Mouse (Mus musculus): ENCODE results near the gene Nfkbil1.

Gene Nfkbil1

DNA sequence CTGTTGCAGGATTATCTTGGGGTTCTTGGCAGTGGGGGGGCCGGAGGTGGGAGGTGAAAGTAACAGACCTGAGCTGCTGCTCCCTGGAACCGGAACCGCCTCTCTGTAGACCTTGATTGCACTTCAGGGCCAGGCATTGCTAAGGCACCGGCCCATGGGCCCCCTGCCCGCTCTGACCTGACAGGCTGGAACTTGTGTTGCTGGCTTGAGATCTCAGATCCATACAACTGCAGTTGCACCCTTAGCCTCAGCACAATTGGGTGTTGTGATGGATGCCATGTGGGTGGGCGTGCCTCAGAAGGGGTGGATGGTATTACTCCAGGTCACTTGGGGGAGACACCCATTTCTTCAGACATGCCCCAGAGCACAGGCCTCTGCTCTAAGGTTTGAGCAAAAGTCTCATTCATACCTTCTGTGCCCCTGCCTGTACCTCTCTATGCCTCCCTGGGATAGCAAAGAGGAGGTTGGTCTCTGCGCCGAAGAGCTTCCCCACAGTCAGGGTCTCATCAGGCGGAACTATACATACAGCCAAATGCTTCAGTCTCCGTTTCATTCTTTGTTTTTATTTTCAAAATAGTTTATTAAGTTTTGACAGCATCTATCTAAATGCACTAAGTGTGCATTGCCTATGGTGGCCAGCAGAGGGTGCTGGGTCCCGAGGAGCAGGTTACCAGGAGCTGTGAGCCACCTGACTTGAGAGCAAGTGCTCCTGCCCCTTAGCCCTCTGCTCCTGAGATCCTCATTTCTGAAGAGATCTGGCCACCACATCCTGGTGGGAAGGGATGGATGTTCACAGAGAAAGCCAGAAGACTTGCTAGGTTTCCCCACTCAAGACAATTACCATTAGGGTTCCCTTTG, 18.9 kb upstream of the Nfkbil1 start:
- DNase-seq (ENCODE audit: low spot score): peak; percentile 81

DNA sequence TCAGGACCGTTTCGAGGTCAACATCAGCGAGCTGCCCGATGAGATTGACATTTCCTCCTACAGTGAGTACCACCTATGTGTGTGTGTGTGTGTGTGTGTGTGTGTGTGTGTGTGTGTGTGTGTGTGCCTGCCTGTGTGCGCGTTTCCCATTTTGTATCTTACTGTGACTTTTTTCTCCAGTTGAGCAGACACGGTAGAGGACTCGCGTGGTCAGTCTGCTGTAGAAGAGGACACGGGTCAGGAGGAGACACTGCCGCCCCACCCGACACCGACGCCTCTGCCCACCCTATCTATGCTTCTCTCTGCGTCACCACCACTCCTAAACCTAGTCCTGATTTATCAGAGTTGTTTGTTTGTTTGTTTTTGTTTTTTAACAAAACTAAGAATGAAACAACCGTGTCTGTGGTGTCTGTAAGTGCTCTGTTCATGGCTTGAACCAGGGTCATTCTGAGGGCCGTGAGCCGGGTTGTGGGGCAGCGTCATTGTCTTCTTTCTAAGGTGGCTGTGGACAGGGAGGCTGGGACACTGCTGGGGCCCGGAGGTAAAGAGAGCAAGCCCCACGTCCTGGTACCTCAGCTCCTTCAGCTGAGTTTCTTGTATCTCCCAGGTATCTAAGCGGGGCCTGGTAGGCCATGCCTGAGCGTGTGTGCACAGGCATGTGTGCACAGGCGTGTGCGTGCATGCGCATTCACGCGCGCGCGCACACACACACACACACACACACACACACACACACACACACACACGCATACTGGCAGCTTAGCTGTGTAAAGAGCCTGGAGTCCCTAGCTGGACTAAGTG, 17.9 kb upstream of the Nfkbil1 start:
- no peak for DNase-seq (ENCODE audit: low spot score)

DNA sequence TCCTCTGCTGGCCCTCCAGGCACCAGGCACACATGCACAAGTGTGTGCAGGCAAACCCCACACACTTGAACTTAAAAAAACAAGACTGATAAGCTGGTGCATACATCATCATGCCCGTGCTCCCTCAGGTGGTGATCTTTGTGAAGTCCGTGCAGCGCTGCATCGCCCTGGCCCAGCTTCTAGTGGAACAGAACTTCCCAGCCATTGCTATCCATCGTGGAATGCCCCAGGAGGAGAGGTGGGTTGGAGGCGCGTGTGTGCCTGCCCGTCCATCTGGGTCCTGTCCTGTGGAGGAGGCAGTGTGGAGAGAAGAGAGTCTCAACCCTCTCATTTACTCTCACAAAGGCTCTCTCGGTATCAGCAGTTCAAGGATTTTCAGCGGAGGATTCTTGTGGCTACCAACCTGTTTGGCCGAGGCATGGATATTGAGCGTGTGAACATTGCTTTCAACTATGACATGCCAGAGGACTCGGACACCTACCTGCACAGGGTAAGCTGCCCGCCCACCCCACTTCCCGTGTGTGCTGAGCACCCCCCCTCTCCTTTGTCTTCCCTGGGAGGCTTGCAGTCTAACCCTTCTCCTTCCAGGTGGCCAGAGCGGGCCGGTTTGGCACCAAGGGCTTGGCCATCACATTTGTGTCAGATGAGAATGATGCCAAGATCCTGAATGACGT, 17.2 kb upstream of the Nfkbil1 start:
- DNase-seq (ENCODE audit: low spot score): no peak

DNA sequence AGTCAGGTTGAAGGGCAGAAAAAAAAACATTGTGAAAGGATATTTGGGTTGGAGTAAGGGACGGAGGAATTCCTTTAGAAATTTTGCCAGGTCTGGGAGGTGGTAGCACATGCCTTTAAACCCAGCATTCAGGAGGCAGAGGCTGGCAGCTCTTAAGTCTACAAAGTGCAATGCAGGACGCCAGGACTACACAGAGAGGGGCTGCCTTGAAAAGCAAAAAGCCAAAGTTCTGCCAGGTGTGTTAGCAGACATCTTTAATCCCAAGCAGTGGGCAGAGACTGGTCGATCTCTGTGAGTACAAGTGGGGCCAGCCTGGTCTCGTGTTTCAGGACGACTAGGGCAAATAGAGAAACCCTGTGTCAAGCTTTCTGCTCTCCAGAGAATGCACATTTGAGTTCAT, 16.4 kb upstream of the Nfkbil1 start:
- DNase-seq (ENCODE audit: low spot score): no peak

DNA sequence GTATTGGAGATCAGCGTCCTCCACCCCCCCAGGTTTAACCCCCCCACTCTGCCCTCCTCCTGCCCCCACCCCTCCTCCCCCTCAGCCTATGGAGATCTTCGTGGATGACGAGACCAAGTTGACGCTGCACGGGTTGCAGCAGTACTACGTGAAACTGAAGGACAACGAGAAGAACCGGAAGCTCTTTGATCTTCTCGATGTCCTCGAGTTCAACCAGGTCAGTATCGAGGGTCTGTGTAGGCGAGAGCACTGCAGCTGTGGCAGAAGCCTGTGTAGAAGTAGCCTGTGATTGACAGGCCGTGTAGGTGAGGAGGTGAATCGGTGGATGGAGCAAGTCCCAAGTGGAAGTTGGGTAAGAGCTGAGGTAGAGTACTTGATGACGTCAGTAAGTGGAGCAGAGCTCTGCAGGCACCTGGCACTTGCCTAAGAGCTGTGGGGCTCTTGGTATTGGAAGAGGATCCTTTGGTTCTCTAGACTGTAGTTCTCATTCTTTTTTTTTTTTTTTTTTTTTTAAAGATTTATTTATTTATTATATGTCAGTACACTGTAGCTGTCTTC, 15.6 kb upstream of the Nfkbil1 start:
- DNase-seq (ENCODE audit: low spot score): no peak

DNA sequence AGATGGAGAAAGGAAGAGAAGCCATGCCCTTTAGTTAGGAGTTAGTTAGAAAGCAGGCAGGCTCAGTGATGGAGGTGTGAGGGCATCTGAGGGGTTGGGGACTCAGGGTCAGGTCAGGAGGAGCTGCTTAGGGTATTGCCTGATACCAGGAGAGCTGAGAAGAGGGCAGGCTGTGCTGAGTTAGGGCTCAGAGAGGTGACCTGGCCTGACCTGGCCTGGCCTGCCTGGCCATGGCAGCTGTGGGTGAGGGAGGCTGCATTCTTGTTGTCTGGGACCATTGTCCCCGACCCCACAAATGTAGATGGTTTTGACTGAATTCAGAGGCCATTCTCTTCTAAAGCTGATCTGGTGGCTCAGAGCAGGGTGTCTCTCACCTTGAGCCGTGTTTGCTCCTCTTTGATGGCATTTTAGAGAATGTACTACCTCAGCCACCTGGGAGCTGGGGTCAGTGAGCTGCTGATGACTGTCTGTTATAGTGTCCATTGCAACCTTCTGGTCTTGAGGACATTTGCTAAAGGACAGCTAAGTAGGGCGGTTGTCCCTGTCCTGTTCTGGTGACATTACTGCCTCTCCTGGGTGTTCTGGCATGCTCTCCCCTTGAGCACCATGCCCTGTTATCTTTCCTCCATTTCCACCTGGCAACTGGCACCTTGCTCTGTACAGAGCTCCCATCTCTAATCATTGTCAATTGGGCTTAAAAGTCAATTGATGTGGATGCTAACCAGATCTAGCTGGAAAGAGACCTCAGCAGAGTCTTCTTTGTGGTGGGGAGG, 14.9 kb upstream of the Nfkbil1 start:
- DNase-seq (ENCODE audit: low spot score): no peak

DNA sequence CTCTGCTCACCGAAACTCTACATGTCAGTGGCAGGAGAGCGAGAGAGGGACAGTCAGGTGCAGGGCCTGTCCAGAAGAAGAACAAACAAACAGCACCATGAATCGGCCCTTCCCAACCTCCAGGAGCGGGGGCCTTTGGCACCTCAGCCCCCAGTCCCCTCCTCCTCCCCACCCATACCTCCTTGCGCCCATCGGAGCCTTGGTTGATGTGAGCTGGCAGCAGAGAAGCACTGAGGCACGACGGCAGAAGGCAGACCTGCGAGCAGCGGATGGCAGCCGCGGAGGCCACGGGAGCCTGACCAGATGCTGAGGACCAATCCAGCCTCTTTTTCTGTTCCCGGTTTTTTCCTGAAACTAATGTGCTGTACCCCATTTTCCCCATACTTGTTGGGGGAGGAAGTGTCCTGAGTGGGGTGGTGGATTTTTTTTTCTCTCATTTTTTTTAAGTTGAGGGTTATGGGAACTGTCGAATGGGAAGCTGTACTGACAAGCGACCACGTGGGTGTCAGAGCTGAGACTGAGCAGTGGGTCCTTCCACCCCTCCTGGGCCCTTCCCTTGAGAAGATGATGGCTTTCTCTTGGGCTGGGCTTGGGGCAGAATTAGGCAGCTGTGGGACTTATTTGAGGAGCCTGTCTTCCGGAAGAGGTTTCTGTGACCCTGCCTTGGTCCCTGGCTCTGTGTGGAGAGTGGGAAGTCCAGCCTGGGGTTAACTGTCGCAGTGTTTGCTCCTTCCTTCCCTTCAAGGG, 14.0 kb upstream of the Nfkbil1 start:
- DNase-seq (ENCODE audit: low spot score): no peak

DNA sequence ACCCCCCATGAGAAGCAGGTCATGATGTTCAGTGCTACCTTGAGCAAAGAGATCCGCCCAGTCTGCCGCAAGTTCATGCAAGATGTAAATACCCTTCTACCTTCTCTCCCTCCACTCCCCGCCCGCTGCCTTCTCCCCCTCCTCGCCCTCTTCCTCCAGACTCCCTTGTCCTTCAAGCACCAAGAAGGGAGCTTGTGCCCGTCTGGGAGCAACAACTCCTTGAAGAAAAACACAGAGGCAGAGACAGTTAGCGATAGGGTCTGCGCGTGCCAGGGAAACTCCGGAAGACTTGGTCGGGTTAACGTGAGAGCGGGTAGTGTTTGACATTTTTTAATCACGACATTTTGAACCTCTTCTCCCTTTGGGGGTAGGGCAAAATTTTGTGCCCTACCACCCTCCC, 13.4 kb upstream of the Nfkbil1 start:
- no peak for DNase-seq (ENCODE audit: low spot score)

DNA sequence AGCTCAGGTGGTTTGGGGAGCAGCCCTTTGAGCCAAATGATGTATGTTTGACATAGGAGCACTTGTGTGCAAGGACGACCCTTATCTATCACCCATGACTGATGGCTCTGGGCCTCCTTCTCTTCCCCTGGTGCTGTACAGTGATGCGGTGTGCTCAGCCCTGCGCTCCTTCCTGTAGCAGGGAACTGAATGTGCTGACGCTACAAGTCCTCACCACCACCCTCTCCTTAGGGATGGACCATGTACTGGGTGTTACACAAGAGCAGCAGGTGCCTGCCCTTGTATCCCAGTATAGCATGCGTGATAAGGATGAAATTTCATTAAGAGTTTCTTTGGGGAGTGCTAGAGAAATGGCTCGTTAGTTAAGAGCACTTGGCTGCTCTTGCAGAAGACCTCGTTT, 11.6 kb upstream of the Nfkbil1 start:
- no peak for DNase-seq (ENCODE audit: low spot score)

DNA sequence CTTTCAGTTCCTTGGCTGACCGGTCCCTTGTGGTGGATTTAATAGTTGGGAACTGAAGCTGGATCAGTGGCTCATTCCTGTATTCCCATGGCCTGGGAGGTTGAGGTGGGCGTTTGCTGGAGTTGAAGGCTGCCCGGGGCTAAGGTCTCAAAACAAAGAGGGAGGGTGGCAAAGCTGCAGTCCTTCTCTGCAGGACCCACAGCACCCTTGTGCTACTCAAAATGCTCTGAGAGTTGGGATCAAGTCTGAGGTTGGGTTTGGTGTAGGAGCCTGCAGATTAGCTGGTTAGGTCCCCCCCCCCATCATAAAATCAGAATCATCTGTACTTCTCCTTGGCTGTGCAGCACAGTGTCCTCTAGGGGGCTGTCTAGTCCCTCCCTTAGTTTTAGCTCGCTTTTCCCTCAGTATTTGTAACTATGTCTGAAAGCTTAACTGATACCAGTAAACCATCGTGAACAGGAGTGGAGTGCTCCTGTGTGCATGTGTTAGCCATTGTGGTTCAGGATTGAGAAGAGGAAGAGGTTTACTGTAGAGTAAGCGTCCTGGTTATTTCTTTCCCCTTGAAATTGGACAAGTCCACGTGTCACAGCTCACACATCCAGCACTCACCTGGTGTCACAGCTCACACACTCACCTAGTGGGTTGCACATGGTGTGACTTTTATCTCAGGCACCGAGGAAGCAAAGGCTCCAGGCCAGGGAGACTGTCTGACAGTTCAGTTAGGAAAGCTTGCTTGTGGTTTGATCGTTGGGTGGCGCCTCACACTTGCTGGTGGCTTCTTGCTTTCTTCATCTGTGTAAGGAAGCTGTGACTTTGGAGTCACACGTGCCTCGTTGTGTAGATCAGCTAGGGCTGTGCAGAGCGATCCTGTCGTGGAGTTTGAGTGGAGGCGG, 10.4 kb upstream of the Nfkbil1 start:
- no peak for DNase-seq (ENCODE audit: low spot score)

DNA sequence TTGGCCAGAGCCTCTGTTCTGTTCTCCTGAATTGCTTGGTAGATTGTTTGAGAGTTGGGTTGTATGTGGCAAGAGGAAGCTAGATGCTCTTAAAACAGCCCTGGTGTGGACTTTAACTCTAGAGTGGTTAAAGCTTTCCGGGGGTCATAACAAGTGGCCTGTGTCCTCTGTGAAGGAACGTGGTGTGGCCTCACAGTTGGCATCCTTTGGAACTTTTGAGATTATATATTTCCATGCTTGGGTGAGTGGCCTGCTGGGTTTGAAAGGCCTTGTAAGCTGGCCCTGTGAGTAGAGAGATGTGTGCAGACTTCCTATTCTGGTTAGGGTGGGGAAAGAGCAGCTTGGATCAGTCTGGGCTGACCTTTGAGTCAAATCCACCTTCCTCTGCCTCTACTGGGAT, 9.4 kb upstream of the Nfkbil1 start:
- no peak for DNase-seq (ENCODE audit: low spot score)

DNA sequence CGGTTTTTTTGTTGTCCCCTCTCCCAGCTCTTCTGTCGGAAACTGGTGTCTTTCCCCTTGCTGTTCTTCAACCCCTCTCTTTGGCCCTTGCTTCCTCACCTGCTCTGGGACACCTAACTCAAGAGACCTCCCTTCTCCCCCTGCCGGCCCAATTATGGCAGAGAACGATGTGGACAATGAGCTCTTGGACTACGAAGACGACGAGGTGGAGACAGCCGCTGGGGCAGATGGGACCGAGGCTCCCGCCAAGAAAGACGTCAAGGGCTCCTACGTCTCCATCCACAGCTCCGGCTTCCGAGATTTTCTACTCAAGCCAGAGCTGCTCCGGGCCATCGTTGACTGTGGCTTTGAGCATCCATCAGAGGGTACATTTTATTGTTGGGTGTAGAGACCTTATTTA, 7.5 kb upstream of the Nfkbil1 start:
- peak; percentile 73 for DNase-seq (ENCODE audit: low spot score)

DNA sequence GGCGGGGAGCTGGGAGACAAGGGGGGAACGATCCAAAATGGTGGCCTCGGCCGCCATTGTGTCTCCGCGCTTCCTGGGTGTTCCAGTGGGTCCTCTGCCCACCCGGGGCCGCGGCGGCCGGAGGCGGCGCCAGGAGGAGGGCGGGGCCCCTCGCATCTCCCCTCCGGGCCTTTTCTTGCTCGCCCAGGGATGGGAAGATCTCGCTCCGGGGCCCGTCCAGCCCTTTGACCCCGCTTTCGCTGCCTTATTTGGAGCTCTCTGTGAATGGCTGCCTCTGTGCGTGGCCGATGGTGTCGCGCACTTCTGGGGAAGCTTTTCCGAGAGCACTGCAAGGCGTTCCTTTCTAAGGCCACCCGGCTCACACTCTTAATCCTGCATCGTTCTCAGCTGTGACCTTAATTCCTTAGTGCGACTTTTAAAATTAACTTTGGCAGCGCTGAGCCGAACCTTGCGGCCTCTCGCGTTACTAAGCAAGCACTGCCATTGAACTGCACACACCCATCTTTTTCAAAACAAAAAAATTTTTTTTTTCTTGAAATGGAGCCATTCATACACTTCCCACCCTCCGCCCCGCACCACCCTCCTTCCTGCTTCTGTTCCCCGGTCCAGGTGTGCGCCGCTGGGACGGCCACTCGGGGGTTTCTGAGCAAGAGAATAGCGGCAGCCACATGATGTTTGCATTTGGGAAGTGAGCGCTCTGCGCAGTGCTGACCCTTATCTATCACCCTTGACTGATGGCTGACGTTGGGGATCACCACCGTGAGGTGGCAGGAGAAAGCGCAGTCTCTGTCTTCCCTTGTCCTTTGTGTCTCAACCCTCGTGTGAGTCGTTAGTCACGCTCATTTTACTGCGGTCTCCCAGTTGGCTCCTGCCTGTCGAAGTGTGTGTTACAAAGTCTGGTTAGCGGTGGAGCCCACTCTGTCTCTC, 6.7 kb upstream of the Nfkbil1 start:
- DNase-seq (ENCODE audit: low spot score): peak; percentile 83

DNA sequence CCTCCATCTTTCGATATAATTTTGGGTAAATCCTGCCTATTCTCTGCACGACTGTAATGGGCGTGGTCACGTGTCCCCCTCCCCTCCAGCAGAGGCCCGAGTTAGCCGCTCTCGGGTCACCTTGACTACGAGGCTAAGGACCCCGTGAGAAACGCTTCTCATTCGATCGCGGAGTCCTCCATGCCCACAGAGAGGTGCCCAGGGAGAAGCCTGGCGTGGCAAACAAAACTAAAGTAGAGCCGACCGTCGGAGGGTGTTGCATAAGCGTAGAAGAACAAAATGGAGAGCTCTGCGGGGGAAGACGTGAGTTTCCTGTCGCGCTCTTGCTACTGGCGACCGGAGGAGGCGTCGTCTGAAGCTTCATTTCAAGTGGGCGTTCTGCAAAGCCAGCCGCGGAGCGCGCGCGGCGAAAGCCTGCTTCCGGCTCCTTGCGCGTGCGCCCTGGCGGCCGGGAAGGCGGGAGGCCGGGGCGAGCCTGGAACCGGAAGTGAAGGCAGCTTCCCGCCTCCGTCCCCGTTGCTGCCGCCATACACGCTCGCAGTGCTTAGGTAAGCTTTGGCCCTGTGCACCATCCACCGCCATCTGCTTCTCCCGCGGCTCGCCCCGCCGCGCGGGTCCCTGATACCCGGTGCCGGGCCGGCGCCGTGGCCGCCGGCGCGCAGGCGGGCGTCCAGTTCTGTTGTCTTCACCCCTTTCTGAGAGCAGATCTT, 5.9 kb upstream of the Nfkbil1 start, which contains the start of gene Ddx39b:
TSS of gene Ddx39b (plus strand) at position 442 of the 710 bp plus-strand sequence.
- peak; percentile 95 for DNase-seq (ENCODE audit: low spot score)

DNA sequence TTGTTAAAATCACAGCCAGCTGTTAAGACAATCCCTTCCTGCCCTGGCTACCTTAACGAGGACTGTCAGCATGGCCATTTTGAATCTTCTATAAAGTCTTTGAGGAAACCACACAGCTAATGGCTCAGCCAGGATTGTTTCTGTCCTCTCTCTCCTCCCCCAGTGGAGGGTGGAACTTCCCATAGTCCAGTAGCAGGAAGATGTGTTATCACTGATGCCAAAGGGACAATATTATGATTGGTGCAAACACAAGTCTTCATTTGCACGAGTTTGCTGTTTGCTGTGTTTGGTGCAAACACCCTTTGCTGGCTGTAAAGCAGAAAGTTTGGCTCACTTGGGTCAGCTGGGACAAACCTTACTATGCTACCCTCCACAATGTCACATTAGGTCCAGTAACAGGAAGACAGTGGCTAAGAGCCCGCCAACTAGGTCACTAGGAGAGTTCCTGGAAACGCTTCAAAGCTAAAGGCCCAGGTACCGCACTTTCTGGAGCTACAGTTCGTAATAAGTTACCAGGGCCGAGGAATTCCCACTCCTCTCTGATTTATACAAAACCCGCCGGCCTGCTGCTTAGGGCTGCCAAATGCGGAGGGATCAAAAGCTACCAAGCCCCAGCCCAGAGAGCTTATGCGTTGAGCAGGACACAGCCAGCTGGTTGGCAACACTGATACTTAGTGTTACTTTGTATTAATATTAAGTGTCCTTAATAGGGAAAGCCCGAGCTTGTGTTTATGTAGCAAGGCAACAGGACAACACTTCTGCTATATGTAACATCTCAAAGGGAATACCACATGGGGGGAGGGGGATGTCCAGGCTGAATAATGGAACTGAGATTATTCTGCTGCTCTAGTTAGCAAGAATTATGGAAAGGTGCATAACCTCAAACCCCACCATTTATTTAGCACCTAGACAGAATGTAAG, 5.1 kb upstream of the Nfkbil1 start:
- DNase-seq (ENCODE audit: low spot score): no peak

DNA sequence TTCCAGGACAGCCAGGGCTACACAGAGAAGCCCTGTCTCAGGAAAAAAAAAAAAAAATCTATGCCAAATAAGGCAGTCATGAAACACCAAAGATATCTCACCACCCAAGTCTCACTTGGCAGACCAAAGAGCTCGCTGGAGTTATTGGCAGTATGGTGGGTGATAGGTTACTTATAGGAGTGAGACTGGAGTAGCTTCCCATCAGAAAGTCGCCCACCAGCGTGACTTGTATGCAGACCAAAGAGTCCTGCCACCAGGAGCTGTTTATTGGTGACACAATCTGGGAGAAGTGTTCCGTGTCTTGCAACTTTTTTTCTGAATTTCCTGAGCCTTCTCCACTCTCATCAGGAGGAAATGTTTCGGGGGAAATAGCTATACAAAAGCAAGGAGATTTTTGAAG, 4.1 kb upstream of the Nfkbil1 start:
- no peak for DNase-seq (ENCODE audit: low spot score)

DNA sequence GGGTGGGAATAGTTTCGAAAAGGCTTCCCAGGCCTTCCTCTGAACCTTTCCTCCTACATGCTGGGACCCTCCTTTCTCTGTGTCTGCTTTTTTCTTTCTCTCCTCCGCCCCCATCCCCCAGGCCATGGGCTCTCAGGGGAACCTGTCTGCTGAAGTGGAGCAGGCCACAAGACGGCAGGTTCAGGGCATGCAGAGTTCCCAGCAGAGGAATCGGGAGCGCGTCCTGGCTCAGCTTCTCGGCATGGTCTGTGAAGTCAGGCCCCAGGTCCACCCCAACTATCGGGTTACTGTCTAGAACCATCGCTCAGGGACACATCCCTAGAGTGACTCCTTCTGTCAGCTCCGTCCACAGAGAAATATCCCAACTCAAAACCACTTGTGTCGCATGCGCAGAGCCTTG, 1.9 kb upstream of the Nfkbil1 start:
- DNase-seq (ENCODE audit: low spot score): no peak
